Mouse (Mus musculus): ENCODE measurements around the gene Sp4.

Gene Sp4

GRCm38 (mm10) chr12:118301072-118301865 is at the start of gene Sp4:
Sp4 (minus strand) TSS chr12:118301440.
- DNase-seq (ENCODE audit: low spot score): peak; percentile 95

GRCm38 (mm10) chr12:118339107-118339506 is 37.9 kb upstream of the Sp4 start:
- DNase-seq (ENCODE audit: low spot score): no peak

- DNase-seq (ENCODE audit: low spot score): no peak
Observed at GRCm38 (mm10) chr12:118338243-118338642, 37.0 kb upstream of the Sp4 start.

GRCm38 (mm10) chr12:118337291-118337690 is 36.1 kb upstream of the Sp4 start:
- no peak for DNase-seq (ENCODE audit: low spot score)

GRCm38 (mm10) chr12:118328739-118329249 is 27.6 kb upstream of the Sp4 start:
- DNase-seq (ENCODE audit: low spot score): no peak

- no peak for DNase-seq (ENCODE audit: low spot score)
Observed at GRCm38 (mm10) chr12:118327566-118327965, 26.3 kb upstream of the Sp4 start.

- no peak for DNase-seq (ENCODE audit: low spot score)
Observed at GRCm38 (mm10) chr12:118326161-118326560, 24.9 kb upstream of the Sp4 start.

- DNase-seq (ENCODE audit: low spot score): no peak
Observed at GRCm38 (mm10) chr12:118320076-118320475, 18.8 kb upstream of the Sp4 start.

- DNase-seq (ENCODE audit: low spot score): no peak
Observed at GRCm38 (mm10) chr12:118314477-118314845, 13.2 kb upstream of the Sp4 start.

- DNase-seq (ENCODE audit: low spot score): no peak
Observed at GRCm38 (mm10) chr12:118313805-118314476, 12.7 kb upstream of the Sp4 start.

- DNase-seq (ENCODE audit: low spot score): no peak
Observed at GRCm38 (mm10) chr12:118303586-118303985, 2.3 kb upstream of the Sp4 start.

- no peak for DNase-seq (ENCODE audit: low spot score)
Observed at GRCm38 (mm10) chr12:118303066-118303465, 1.8 kb upstream of the Sp4 start.

- peak; percentile 100 for DNase-seq (ENCODE audit: low spot score)
Observed at GRCm38 (mm10) chr12:118301866-118302835, 911 bp upstream of the Sp4 start.

GRCm38 (mm10) chr12:118300754-118301071 is 527 bp downstream of the Sp4 start:
- DNase-seq (ENCODE audit: low spot score): no peak

GRCm38 (mm10) chr12:118299956-118300355 is 1.3 kb downstream of the Sp4 start:
- peak; percentile 65 for DNase-seq (ENCODE audit: low spot score)

GRCm38 (mm10) chr12:118299172-118299571 is 2.1 kb downstream of the Sp4 start:
- no peak for DNase-seq (ENCODE audit: low spot score)

- no peak for DNase-seq (ENCODE audit: low spot score)
Observed at GRCm38 (mm10) chr12:118298516-118298915, 2.7 kb downstream of the Sp4 start.

GRCm38 (mm10) chr12:118296236-118296635 is 5.0 kb downstream of the Sp4 start:
- DNase-seq (ENCODE audit: low spot score): peak; percentile 15

GRCm38 (mm10) chr12:118295793-118296192 is 5.4 kb downstream of the Sp4 start:
- DNase-seq (ENCODE audit: low spot score): no peak

- DNase-seq (ENCODE audit: low spot score): no peak
Observed at GRCm38 (mm10) chr12:118288947-118289346, 12.3 kb downstream of the Sp4 start.

- no peak for DNase-seq (ENCODE audit: low spot score)
Observed at GRCm38 (mm10) chr12:118285099-118285498, 16.1 kb downstream of the Sp4 start.

GRCm38 (mm10) chr12:118281961-118282360 is 19.3 kb downstream of the Sp4 start:
- no peak for DNase-seq (ENCODE audit: low spot score)

Data from lung, postnatal 25 days (tissue).